Mouse (Mus musculus): Measurements from ENCODE around the gene Map1s. TPM values are rescaled to one million over a fixed set of nuclear protein-coding genes. Genes with fewer than 3 reads are reported as not detected.
A peak's percentile ranks its signal among the peaks of the same experiment; 100 is the strongest.

The Map1s gene
- total RNA-seq, 2 experiments from 2014 or later, result 31.0 to 32.3 TPM

GRCm38 (mm10) chr8:70897021-70897680, 8.6 kb upstream of the Map1s start, which contains the start of gene Rpl18a:
Gene Rpl18a, minus strand, starts transcription at chr8:70897412.
- peak; percentile 97 for DNase-seq
- intact Hi-C loops (cut with DNase I), result loop anchor here (1.0 kb wide), 1 partner anchor 24 kb away; the partner anchor contains the start of gene Ccdc124

- peak; percentile 91 to 92 for DNase-seq
- intact Hi-C loops (cut with DNase I), result loop anchor here (1.0 kb wide), 2 partner anchors 25 to 66 kb away; partner anchors contain the start of gene Ccdc124
Observed at GRCm38 (mm10) chr8:70897681-70898413, 7.9 kb upstream of the Map1s start.

- DNase-seq, result no peak
- intact Hi-C loops (cut with DNase I), result loop anchor here (1.0 kb wide), 1 partner anchor 66 kb away; no protein-coding TSS in a partner anchor
Observed at GRCm38 (mm10) chr8:70898661-70899198, 7.0 kb upstream of the Map1s start.

GRCm38 (mm10) chr8:70899226-70899625, 6.5 kb upstream of the Map1s start:
- intact Hi-C loops (cut with DNase I), result no loop called here
- no peak for DNase-seq

- intact Hi-C loops (cut with DNase I), result loop anchor here (5.0 kb wide), 1 partner anchor 301 kb away; no protein-coding TSS in a partner anchor
Observed at GRCm38 (mm10) chr8:70900872-70901387, 4.8 kb upstream of the Map1s start.

GRCm38 (mm10) chr8:70902211-70902610, 3.5 kb upstream of the Map1s start:
- no peak for DNase-seq
- intact Hi-C loops (cut with DNase I), result loop anchor here (5.0 kb wide), 1 partner anchor 300 kb away; no protein-coding TSS in a partner anchor

More at GRCm38 (mm10) chr8:70900872-70901387, 4.8 kb upstream of the Map1s start:
- no peak for DNase-seq

GRCm38 (mm10) chr8:70903112-70903511, 2.6 kb upstream of the Map1s start:
- no peak for DNase-seq
- intact Hi-C loops (cut with DNase I), result loop anchor here (5.0 kb wide), 1 partner anchor 299 kb away; no protein-coding TSS in a partner anchor

- DNase-seq, result no peak
- intact Hi-C loops (cut with DNase I), result loop anchor here (5.0 kb wide), 1 partner anchor 299 kb away; no protein-coding TSS in a partner anchor
Observed at GRCm38 (mm10) chr8:70903582-70903981, 2.1 kb upstream of the Map1s start.

GRCm38 (mm10) chr8:70904532-70904931, 1.2 kb upstream of the Map1s start:
- intact Hi-C loops (cut with DNase I), result loop anchor here (5.0 kb wide), 1 partner anchor 298 kb away; no protein-coding TSS in a partner anchor
- peak in 1 of 2 experiments; percentile 41 for DNase-seq

- no peak for DNase-seq
- intact Hi-C loops (cut with DNase I), result no loop called here
Observed at GRCm38 (mm10) chr8:70905463-70905830, 285 bp upstream of the Map1s start.

- intact Hi-C loops (cut with DNase I), result no loop called here
- no peak for DNase-seq
Observed at GRCm38 (mm10) chr8:70907518-70907917, 1.8 kb downstream of the Map1s start.

GRCm38 (mm10) chr8:70911596-70911995, 5.9 kb downstream of the Map1s start:
- intact Hi-C loops (cut with DNase I), result no loop called here
- peak in 1 of 2 experiments; percentile 24 for DNase-seq

- DNase-seq, result no peak
- intact Hi-C loops (cut with DNase I), result no loop called here
Observed at GRCm38 (mm10) chr8:70912955-70913354, 7.2 kb downstream of the Map1s start.

- no peak for DNase-seq
- intact Hi-C loops (cut with DNase I), result no loop called here
Observed at GRCm38 (mm10) chr8:70913523-70913922, 7.8 kb downstream of the Map1s start.

GRCm38 (mm10) chr8:70914704-70915103, 9.0 kb downstream of the Map1s start:
- DNase-seq, result no peak
- intact Hi-C loops (cut with DNase I), result no loop called here

- peak; percentile 21 to 25 for DNase-seq
- intact Hi-C loops (cut with DNase I), result no loop called here
Observed at GRCm38 (mm10) chr8:70920049-70920922, 14.6 kb downstream of the Map1s start.

GRCm38 (mm10) chr8:70924151-70924550, 18.4 kb downstream of the Map1s start:
- intact Hi-C loops (cut with DNase I), result no loop called here
- no peak for DNase-seq

- intact Hi-C loops (cut with DNase I), result no loop called here
- DNase-seq, result no peak
Observed at GRCm38 (mm10) chr8:70925754-70926153, 20.0 kb downstream of the Map1s start.

- intact Hi-C loops (cut with DNase I), result no loop called here
- DNase-seq, result no peak
Observed at GRCm38 (mm10) chr8:70926396-70926795, 20.7 kb downstream of the Map1s start.

- intact Hi-C loops (cut with DNase I), result no loop called here
- DNase-seq, result peak; percentile 19 to 23
Observed at GRCm38 (mm10) chr8:70928096-70928495, 22.4 kb downstream of the Map1s start.

Measured in heart, postnatal 10 days (tissue).